Mouse (Mus musculus): ENCODE results near the gene Olfr1350. TPM values are rescaled to one million over a fixed set of nuclear protein-coding genes. Genes with fewer than 3 reads are reported as not detected.
"Not testable (repeated sequence)": the region's sequence is repeated elsewhere in the genome, so short reads cannot be mapped to it uniquely, and the experiment has no call there.

The Olfr1350 gene
- polyA plus RNA-seq (2015; fragmentation: Nextera tagmentation; extraction: Ambion mirVana) = not detected in 2 replicates

GRCm38 (mm10) chr7:6564541-6564940 is at the start of gene Olfr1350:
Gene Olfr1350 (plus strand): TSS chr7:6564841.
- Histone ChIP-seq H3K4me3 (no peak within 1 kb of the TSS), H3K9ac (no peak within 1 kb of the TSS), H3K4me1 (no peaks in the 10 kb centered on the region), H3K4me2 (no peak within 1 kb of the TSS), H3K27ac (replicated peaks) (no peak within 1 kb of the TSS), H3K9me3 (0 out of 2 replicates have a peak, but pooled peaks cover 3% of the 10 kb centered on the region), H3K27me3 (replicated peaks) (no peaks in the 10 kb centered on the region), H3K36me3 (no peaks in the 10 kb centered on the region)
- ATAC-seq (ENCODE audit: extremely low read depth, insufficient number of reproducible peaks, low FRiP score, low TSS enrichment) = no peak

- Histone ChIP-seq H3K4me3 (no peak overlapping the region), H3K27me3 (replicated peaks) (no peaks in the 10 kb centered on the region), H3K9me3 (peaks cover 20% of the 10 kb centered on the region), H3K4me2 (no peak overlapping the region), H3K4me1 (no peaks in the 10 kb centered on the region), H3K27ac (replicated peaks) (no peak overlapping the region), H3K9ac (no peak overlapping the region), H3K36me3 (no peaks in the 10 kb centered on the region)
- 32% methylated on average over 1 of the region's 1 CpGs for WGBS
- no peak for ATAC-seq (ENCODE audit: extremely low read depth, insufficient number of reproducible peaks, low FRiP score, low TSS enrichment)
Observed at GRCm38 (mm10) chr7:6521666-6522065, 43.0 kb upstream of the Olfr1350 start.

GRCm38 (mm10) chr7:6522850-6523249 is 41.8 kb upstream of the Olfr1350 start, which contains the start of gene Olfr1349:
Gene Olfr1349 (minus strand): TSS chr7:6522950.
- no peak within 1 kb of the TSS for H3K27ac ChIP-seq (replicated peaks)
- no peak for ATAC-seq (ENCODE audit: extremely low read depth, insufficient number of reproducible peaks, low FRiP score, low TSS enrichment)
- H3K27me3 ChIP-seq (replicated peaks) = no peaks in the 10 kb centered on the region
- H3K4me3 ChIP-seq = no peak within 1 kb of the TSS
- peaks cover 32% of the 10 kb centered on the region for H3K9me3 ChIP-seq
- no peaks in the 10 kb centered on the region for H3K4me1 ChIP-seq
- 71% methylated on average over 5 of the region's 5 CpGs for WGBS
- no peak within 1 kb of the TSS for H3K4me2 ChIP-seq
- H3K9ac ChIP-seq = no peak within 1 kb of the TSS
- no peaks in the 10 kb centered on the region for H3K36me3 ChIP-seq

- H3K4me2 ChIP-seq = no peak overlapping the region
- no peak overlapping the region for H3K4me3 ChIP-seq
- H3K9me3 ChIP-seq = peaks cover 26% of the 10 kb centered on the region
- no peak for ATAC-seq (ENCODE audit: extremely low read depth, insufficient number of reproducible peaks, low FRiP score, low TSS enrichment)
- H3K27ac ChIP-seq (replicated peaks) = no peak overlapping the region
- no peaks in the 10 kb centered on the region for H3K36me3 ChIP-seq
- no peaks in the 10 kb centered on the region for H3K27me3 ChIP-seq (replicated peaks)
- no peak overlapping the region for H3K9ac ChIP-seq
- H3K4me1 ChIP-seq = no peaks in the 10 kb centered on the region
- 50% methylated on average over 3 of the region's 3 CpGs for WGBS
Observed at GRCm38 (mm10) chr7:6525001-6525400, 39.6 kb upstream of the Olfr1350 start.

GRCm38 (mm10) chr7:6526141-6526540 is 38.5 kb upstream of the Olfr1350 start:
- H3K9me3 ChIP-seq = peaks cover 29% of the 10 kb centered on the region
- no peaks in the 10 kb centered on the region for H3K27me3 ChIP-seq (replicated peaks)
- no peak overlapping the region for H3K4me2 ChIP-seq
- no peak overlapping the region for H3K4me3 ChIP-seq
- H3K4me1 ChIP-seq = no peaks in the 10 kb centered on the region
- 59% methylated on average over 5 of the region's 5 CpGs for WGBS
- no peak overlapping the region for H3K9ac ChIP-seq
- no peak overlapping the region for H3K27ac ChIP-seq (replicated peaks)
- no peaks in the 10 kb centered on the region for H3K36me3 ChIP-seq
- ATAC-seq (ENCODE audit: extremely low read depth, insufficient number of reproducible peaks, low FRiP score, low TSS enrichment) = no peak

- no peak for ATAC-seq (ENCODE audit: extremely low read depth, insufficient number of reproducible peaks, low FRiP score, low TSS enrichment)
- Histone ChIP-seq H3K4me3 (no peak overlapping the region), H3K27me3 (replicated peaks) (no peaks in the 10 kb centered on the region), H3K4me1 (no peaks in the 10 kb centered on the region), H3K9me3 (no peaks in the 10 kb centered on the region), H3K4me2 (no peak overlapping the region), H3K36me3 (no peaks in the 10 kb centered on the region), H3K27ac (replicated peaks) (no peak overlapping the region), H3K9ac (no peak overlapping the region)
- 41% methylated on average over 8 of the region's 8 CpGs for WGBS
Observed at GRCm38 (mm10) chr7:6586096-6586759, 21.6 kb downstream of the Olfr1350 start.

- not testable (repeated sequence) for H3K4me3 ChIP-seq; H3K9me3 ChIP-seq; H3K27me3 ChIP-seq (replicated peaks); ATAC-seq (ENCODE audit: extremely low read depth, insufficient number of reproducible peaks, low FRiP score, low TSS enrichment); H3K4me2 ChIP-seq; H3K9ac ChIP-seq; H3K27ac ChIP-seq (replicated peaks); H3K36me3 ChIP-seq; H3K4me1 ChIP-seq
- WGBS = 76% methylated on average over 13 of the region's 13 CpGs
Observed at GRCm38 (mm10) chr7:6588766-6589165, 24.1 kb downstream of the Olfr1350 start.

GRCm38 (mm10) chr7:6603331-6603730 is 38.7 kb downstream of the Olfr1350 start:
- 76% methylated on average over 9 of the region's 9 CpGs for WGBS
- Histone ChIP-seq H3K4me1 (no peaks in the 10 kb centered on the region), H3K9ac (no peak overlapping the region), H3K4me3 (no peak overlapping the region), H3K27ac (replicated peaks) (no peak overlapping the region), H3K27me3 (replicated peaks) (no peaks in the 10 kb centered on the region), H3K9me3 (peaks cover 8% of the 10 kb centered on the region; the same call in 1 of the 2 replicates), H3K4me2 (no peak overlapping the region), H3K36me3 (no peaks in the 10 kb centered on the region)
- ATAC-seq (ENCODE audit: extremely low read depth, insufficient number of reproducible peaks, low FRiP score, low TSS enrichment) = no peak

Other genes with a start within 250 kb of the Olfr1350 start
- gene Zfp583, start 233.6 kb upstream of the Olfr1350 start, polyA plus RNA-seq (2015; fragmentation: Nextera tagmentation; extraction: Ambion mirVana) = 2.7 and 4.6 TPM in 2 replicates
- 1.0 and 1.2 TPM in 2 replicates for gene Gm3854, start 221.1 kb upstream of the Olfr1350 start, polyA plus RNA-seq (2015; fragmentation: Nextera tagmentation; extraction: Ambion mirVana)
- 1.1 TPM in 2 replicates for gene Zfp78, start 201.6 kb upstream of the Olfr1350 start, polyA plus RNA-seq (2015; fragmentation: Nextera tagmentation; extraction: Ambion mirVana)
- 7.0 and 7.4 TPM in 2 replicates for gene Zfp28, start 181.5 kb upstream of the Olfr1350 start, polyA plus RNA-seq (2015; fragmentation: Nextera tagmentation; extraction: Ambion mirVana)
- not detected in 2 replicates for gene Smim17, start 166.1 kb upstream of the Olfr1350 start, polyA plus RNA-seq (2015; fragmentation: Nextera tagmentation; extraction: Ambion mirVana)
- not detected in 2 replicates for gene Gm20715, start 154.6 kb upstream of the Olfr1350 start, polyA plus RNA-seq (2015; fragmentation: Nextera tagmentation; extraction: Ambion mirVana)
- not detected in 2 replicates for gene Olfr1344, start 126.2 kb upstream of the Olfr1350 start, polyA plus RNA-seq (2015; fragmentation: Nextera tagmentation; extraction: Ambion mirVana)
- gene Olfr1336, start 108.7 kb upstream of the Olfr1350 start, polyA plus RNA-seq (2015; fragmentation: Nextera tagmentation; extraction: Ambion mirVana) = not detected in 2 replicates
- gene Olfr1346, start 97.7 kb upstream of the Olfr1350 start, polyA plus RNA-seq (2015; fragmentation: Nextera tagmentation; extraction: Ambion mirVana) = not detected in 2 replicates
- gene Olfr5, start 77.9 kb upstream of the Olfr1350 start, polyA plus RNA-seq (2015; fragmentation: Nextera tagmentation; extraction: Ambion mirVana) = not detected in 2 replicates
- not detected in 2 replicates for gene Olfr1347, start 65.1 kb upstream of the Olfr1350 start, polyA plus RNA-seq (2015; fragmentation: Nextera tagmentation; extraction: Ambion mirVana)
- gene Olfr1348, start 56.1 kb upstream of the Olfr1350 start, polyA plus RNA-seq (2015; fragmentation: Nextera tagmentation; extraction: Ambion mirVana) = not detected in 2 replicates
- gene Olfr1349, start 41.9 kb upstream of the Olfr1350 start, polyA plus RNA-seq (2015; fragmentation: Nextera tagmentation; extraction: Ambion mirVana) = not detected in 2 replicates
- 8.3 and 9.0 TPM in 2 replicates for gene Zim1, start 131.6 kb downstream of the Olfr1350 start, polyA plus RNA-seq (2015; fragmentation: Nextera tagmentation; extraction: Ambion mirVana)
- 92.0 and 106 TPM in 2 replicates for gene Peg3, start 165.6 kb downstream of the Olfr1350 start, polyA plus RNA-seq (2015; fragmentation: Nextera tagmentation; extraction: Ambion mirVana)
- gene Usp29, start 165.7 kb downstream of the Olfr1350 start, polyA plus RNA-seq (2015; fragmentation: Nextera tagmentation; extraction: Ambion mirVana) = 7.4 and 7.8 TPM in 2 replicates